Mouse (Mus musculus) naive thymus-derived CD4-positive, alpha-beta T cell, adult 2 months (primary cell): ENCODE measurements at regions not wholly inside any gene's neighbourhood (a gene's known extent, or its start where the extent isn't known, plus 50 kb on each side); places are given as distances from the start of the nearest gene placed in this dataset.

Experiments
- DNase-seq: peaks from one replicate; pipeline ENCODE4 v3.0.0-alpha.2; 2011; ENCODE audit warnings: low read depth

DNA sequence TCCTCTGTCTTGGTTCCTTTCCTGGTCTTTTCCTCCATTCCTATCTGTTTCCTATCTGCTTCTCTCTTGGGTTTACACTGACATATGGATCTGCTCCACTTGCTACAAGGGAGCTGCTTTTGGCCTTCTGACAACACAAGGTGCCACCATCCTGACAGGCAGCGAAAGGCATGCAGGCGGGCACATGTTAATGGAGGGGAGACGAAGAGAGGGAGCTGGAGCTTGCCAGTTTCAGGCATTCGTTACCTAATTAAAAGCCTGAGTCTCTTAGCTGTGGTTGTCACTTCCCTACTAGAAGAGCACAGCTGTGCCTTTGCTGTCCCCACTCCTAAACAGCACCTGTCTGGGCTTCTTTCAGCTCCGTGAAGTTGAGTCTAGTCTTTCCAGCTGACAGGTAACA is 711.5 kb upstream of the Kirrel3 start:
- no peak for DNase-seq

DNA sequence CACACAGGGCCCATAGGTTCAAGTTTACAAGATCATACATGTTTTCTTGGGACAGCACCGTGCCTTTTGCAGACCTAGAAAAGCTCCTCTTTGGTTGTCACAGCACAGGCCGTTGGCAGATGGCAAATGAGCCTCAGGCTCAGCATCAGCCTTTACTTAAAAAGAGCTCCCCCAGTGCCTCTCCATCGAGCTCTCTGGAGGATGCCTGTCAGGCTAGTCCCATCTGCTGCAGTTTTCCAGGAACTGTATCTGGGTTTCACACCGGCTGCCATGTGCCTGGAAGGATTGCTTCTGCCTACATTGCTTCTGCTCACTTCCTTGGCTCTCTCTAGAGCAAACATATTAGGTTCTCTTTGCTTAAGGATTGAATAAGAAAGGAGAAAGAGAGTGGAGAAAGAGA is 695.1 kb upstream of the Kirrel3 start:
- DNase-seq, result no peak

DNA sequence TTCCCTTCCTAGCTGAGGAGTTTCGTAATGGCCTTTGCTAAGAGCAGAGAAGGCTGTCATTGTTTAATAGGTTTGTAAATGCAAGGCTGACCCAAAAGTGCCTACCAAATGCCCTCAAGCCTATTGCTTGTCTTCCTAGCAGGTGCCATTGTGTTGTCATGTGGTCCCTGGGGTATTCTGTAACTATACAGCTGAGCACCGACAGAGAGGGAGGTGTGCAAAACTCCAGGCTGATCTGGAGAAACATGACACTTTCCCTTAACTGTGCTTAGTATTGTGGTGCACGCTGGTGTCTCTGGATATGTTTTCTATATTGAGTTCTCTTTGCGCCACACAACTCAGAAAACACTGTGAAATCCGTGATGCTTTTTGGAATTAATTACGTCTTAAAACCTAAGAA is 685.4 kb upstream of the Kirrel3 start:
- DNase-seq, result no peak

DNA sequence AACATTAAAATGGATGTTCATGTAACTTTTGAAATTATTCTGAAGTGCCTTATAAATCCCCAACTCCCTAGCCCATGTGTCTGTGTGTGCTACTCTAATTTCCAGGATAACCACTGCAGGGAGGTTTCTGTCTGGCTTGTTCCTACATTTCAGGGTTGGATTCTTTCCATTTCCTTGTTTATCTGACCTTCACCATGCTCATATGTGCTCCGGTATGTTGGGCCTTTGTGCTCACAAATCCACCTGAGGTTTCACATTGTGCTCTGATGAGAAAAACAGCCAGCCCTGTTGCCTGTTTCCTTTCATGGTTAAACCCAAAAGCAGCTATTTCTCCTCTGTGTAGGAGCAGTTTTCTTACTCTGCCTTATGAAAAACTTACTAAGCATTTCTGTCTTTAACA is 684.9 kb upstream of the Kirrel3 start:
- no peak for DNase-seq

DNA sequence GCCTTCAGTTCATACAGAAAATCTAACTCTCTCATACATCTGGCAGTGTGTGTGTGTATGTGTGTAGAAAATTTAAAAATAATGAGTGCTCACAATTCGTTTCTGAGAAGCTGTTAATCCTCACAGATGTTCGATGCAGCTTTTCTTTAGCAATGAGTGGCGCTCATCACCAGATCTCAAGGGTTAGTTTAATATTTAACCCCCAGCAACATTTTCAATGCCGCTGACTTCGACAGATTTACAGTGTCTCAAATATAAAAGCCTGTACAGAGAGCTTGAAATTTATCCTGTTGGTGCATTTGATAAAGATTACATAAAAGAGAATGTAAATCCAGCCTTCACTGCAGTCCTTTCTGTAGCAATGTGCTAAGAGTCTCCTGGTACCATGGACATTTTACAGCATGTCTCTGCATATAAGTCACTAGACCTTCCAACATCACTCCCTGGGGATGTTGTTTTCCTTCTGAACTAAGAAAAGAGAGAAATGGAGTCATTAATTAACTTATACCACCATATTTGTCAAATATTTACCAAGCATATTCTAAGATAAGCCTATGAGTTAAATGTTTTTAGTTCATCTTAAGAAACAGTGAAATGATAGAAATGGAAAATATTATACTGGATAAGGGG is 670.8 kb upstream of the Kirrel3 start:
- DNase-seq, result no peak

DNA sequence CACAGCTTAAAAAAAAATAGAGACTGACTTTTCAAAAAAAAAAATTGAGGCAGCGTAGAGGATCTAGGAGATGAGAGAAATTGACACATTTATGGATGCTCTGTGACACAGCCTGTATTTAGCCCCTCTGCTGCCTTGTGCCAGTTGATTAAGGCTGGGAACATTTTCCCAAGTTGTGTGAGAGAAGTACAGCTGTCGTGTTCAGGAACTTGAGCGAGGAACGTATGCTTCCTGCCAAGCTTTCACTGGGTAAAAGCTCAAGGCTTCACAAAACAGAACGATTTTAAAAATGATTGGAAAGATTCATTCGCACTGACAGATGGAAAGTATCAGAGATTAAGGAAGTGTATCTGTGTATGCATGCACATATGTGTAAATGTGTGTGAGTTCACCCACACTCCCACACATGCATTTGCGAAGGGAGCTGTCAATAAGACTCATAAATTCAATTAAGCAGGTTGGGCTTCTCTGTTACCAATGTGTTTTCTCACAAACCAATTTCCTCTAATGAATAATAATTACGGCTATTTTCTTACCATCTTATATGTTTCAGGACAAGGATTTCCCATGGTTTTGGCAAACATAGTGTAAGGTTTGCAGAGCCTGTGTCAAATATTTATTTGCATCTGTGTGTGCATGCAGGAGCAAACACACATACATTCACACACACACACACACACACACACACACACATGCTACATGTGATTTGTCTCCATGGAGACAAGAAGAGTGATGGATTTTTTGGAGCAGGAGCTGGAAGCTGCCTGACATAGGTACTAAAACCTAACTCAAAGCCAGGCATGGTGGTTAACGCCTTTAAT is 662.9 kb upstream of the Kirrel3 start:
- no peak for DNase-seq

DNA sequence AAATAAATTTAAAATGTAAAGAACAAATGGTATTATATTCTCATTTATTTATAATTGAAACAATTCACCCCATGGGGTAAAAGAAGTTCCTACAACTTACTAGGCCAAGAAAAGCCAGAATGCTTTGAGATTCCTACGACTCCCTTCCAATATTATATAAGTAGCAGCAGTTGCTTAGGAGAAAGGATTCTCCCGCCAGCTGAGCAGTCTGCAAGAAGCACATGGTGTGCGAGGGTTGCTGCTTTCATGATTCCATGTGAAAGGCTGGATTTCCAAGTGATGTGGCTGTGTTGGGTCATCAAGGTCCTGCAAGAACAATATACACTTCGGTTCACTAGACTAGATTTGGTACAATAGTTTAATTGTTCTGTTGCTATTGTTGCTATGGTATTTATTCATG is 659.6 kb upstream of the Kirrel3 start:
- no peak for DNase-seq

DNA sequence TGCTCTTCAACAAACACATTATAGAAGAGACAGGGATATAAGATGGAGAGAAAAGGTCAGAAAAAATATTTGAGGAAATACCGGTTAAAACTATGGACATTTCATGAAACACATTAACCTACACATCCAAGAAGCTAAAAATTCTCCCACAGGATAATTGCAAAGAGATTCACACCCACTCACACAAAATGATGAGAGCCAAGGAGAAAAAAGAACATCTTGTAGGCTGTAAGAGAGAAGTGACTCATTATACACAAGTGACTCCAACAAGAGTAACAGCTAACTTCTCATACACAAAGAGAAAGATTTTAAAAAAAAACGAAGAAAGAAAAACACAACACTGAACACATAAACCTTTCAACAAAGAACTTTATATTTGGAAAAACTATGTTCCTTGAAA is 658.3 kb upstream of the Kirrel3 start:
- no peak for DNase-seq

DNA sequence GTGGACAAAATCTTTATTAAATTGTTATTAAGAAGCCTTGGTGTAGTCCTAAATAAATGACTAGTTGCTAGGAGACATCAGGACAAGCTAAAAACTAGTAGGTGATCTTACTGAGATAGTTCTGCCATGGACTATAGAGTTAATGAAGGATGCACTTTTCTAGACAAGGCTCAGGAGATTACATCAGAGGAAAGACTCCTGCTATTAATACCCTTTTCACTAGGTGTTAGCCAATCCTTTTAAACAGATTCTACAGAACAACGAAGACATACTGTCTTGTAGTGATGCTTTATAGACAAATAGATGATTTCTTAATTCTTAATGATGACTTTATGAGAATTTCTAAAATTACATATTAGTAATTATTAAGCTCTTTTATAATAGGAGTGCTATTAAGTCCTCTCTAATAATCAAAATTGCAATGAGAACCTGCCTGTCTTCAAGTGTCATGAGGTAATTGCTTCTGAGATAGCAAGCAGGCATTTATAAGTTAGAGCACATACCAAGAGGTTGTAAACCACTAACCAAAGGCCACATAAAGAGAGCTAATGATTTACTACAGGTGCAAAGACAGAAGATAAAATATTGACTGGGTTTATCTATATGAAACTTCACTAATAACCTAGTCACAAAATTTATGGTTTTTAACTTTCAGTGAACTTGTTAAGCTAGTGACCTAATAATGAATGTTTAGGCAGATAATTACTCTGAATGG is 647.9 kb upstream of the Kirrel3 start:
- no peak for DNase-seq

DNA sequence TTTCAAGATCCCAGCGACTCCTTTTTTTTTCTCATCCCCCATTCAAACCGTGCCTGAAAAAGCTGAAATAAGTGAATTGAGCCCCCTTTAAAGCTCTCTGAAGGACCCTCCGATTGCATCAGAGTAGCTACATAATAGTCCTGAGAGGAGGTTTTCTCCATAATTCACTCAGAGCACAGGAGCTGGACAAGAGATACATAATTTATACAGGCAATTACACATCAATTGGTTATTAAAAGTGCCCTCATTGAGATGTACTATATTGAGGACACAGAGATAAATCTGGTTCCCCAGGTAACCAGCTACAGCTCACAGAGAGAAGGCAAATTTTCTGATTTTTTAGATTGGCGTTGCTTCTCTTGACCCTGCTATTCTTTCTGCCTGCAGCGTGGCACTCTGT is 636.1 kb upstream of the Kirrel3 start:
- no peak for DNase-seq

DNA sequence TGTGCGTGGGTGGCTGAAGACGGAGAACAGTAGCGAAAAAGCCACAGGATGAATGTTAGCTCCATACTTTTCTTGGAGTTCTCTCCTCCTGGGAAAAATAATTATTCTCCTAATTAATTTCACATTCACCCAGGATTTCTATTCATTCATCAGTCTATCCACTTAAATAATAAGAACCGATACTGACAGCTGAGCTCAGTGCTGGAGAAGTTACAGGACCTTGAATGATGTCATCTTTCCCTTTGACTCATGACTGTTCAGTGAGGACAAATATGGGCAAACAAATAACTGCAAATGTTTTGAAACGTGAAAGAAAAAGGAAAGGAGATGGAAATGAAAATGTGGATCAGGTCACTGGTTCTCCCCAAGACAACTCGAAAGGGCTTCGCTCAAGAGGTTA is 635.7 kb upstream of the Kirrel3 start:
- DNase-seq, result no peak

DNA sequence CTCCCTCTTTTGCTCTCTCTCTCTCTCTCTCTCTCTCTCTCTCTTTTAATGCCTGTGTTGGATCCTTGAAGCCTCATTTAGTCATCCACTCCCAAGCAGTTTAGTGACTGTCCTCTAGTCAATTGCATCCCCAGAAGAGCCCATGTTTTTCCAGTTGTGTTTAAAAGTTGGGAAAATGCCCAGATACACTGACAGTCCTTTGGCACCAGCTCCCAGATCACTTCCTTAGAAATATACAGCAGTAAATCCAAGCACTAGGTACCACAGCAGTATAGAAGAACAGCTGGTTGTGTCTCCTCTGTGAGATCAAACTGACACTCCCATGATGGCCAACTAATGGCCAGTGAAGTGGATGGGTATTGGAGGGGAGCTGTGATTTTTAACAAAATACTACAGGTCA is 634.7 kb upstream of the Kirrel3 start:
- no peak for DNase-seq

DNA sequence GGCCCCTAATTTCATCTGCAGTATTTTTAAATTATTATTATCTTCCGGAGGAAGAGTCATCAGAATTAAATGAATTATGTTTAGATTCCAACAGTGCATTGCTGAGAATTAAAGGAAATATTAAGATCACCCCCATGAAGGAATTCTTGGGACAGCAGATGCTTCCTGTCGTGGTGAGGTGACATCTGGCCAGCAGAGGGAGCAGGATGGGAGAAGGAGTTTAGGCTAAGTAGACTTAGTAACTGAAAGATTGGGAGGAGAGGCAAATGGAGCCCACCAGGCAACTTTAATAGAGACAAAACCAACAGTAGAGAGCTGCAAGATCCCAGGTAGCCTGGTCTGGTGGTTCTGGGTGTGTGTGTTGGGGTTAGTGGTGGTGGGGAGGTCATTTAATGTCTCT is 629.5 kb upstream of the Kirrel3 start:
- no peak for DNase-seq

DNA sequence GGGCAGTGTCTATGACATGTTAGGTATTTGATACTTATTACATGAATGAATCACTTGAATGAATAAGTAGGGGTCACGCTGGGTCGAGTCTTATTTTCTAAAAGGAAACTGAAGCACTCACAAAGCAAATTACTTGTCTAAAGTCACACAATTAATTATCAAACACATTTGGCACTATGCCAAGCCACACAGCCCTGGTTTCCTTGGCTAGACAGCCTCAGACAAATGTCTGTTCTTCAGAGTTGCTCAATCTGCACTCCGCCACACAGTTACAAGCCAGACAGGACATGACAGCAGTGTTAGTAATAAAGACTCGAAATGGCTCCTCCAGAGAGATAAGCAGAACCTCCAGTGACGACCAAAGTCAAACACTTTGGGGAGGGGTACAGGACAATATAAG is 627.2 kb upstream of the Kirrel3 start:
- DNase-seq, result no peak

DNA sequence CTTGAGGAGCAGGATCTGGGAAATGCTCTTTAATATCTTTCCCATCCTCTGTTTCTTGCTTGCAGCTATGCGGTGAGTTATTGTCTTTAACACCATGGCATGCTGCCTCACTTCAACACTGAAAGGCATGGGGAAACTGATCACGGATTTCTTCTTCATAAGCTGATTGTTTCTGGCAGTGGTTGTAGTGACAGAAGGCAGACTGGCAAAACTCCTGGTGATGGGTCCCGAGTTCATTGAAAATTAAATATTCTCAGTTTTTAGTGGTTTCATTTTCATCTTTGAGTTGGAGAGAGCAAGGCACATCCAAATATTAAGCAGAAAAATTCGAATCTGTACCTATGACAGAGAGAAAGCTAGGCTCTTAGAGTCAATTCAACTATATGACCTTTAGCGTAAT is 617.0 kb upstream of the Kirrel3 start:
- no peak for DNase-seq

DNA sequence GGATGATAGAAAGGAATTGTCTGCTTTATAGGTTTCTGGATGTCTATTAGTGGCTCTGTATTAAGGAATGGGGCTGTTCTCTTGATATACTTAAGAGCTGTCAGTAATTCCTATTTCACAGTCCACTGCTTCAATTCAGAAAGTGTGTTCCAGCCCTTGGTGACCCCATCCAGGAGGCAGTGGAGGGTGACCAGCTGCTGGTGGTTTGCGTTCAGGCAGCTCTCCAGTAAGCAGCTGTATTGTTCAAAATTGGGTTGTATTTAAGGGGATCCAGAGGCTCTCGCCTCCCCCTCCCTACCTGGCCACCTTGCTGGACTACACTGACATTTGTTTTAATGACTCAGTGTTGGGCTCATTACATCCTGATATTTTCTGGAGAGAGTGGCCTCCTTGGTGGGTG is 598.4 kb upstream of the Kirrel3 start:
- no peak for DNase-seq

DNA sequence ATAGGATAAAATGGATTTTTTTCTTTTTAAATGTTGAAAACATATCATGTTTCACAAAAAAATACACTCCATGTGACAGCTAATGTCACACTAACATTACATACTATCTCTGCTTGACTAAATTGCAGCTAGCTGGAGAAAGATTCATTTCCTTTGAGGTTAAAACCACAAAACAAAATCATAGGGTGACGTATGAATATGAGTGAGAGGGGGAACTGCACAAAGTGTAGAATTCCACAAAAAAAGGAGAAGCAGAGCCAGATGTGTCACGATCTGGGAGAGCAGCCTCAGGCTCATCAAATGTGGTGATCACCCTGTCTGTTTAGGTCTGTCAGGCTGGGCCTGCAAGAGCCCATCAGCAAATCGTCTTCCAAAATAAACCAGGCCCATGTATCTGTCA is 593.7 kb upstream of the Kirrel3 start:
- no peak for DNase-seq

DNA sequence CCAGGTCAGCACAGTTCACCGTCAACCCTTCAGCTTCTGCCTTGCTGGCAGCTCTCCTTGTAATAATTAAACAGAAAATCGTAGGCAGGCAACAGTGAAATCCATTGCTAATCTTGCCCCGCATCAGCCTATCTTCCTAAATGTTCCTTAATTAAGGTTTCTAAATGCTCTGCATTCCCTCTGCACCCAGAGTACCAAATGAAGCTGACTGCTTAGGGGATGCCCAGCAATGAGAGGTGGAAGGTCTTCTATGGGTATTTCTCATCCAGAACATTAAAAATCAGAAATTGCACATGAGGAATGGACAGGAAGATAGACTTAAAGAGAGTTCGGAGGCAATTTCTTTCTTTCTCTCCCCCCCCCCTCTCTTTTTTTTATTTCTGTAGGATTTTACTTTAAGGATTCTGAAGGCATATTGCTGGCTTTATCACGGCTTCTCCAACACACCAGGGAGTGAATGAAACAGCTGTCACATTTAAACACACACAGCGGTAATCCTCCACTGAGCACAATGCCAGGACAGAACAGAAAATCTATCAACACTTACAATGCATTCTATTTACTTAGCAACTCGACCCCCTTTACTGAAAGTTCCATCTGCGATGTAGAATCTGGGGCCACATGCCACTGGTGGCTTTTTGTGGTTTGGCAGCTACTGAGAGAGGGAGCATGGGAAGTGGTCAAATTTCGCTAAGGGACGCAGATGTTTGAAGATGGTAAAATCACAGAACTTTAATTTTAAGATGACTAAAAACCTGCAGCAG is 584.2 kb upstream of the Kirrel3 start:
- no peak for DNase-seq

DNA sequence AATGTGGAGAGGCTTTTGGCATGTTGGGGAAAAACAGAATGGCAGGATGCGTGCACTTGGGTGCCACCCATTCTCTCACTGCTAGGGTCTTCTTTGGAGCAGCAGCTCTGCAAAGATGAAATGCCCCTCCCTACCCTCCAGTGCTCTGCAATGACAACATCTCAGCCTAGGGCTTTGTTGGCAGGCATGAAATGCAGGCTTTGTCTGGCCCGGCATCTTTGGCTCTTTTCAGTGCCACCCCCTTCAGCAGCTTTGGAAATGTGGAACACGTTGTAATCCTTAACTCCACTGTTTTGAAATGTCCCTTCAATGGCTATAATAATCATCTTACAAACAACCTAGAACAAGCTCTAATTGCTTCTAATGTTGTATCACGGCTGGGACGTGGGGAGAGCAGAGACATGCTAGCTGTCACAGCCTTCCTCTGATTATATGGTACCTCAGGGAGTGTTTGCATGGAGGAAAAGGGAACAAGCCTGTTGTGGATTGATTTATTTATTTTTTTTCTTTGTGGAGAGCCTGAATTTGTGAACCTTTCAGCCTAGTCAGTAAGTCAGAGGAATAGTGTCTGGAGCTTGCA is 581.6 kb upstream of the Kirrel3 start:
- no peak for DNase-seq

DNA sequence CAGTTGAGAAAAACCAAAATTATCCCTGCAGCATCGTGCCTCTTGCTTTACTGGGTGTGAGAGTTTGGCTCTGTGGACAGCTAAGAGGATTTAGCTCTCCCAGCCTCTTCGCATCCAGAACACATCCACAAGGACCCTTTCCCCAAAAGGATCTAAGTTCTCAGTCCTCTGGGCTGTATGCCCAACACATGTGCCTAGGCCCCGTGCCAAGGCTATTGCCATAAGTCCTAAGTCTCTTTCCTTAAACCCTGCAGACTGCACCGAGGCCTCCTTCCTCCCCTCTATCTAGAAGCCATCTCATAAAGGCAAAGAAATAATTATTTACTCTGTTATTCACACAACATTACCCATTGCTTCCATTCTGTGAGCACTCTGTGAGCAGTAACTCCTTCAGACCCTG is 570.8 kb upstream of the Kirrel3 start:
- no peak for DNase-seq

DNA sequence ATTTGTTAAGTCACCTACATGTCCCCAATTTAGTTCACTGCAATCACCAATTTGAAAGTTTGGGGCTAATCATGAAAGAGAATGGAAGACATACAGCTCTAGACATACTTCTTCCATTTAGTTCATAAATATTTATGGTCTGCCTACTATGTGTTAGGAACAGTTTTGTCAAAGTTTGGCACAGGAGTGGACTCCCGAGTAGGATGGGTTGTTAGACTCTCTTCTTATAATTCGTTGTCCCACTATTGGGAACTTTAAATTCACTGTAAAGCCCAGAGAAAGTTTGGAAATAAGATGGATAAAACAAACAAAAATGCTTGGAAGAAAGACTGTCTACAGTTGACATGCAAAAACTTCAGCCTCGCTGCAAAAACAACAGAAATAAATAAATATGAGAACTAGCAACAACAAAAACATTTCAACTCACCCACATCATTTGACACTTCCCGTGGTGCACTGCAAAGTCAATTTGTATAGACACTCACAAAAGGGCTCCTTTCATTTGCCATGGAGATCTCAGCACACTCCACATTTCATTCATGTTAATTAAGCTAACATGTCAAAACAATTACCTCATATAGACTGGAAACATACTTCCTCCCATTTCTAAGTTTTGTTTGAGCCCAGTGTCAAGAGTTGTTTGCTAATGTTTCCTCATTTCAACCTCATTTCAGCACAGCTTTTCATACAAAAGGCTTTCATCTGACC is 570.2 kb upstream of the Kirrel3 start:
- DNase-seq, result no peak

DNA sequence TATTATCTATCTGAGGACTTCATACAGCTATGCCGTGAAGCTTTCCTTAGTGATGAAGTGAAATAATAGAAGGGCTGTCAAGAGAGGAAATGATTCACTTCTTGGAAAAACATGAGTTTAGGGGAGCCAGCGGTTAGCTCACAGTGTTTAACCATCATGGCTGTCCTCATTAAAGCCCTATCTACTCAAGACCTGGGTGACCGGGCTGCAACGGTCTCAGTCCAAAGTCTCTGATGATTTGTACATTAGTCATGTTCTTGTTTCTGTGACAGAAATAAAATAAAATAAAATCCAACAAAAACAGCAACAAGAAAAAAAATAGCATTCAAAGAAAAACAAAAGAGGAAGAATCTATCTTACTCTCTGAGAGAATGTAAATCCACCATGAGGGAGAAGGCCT is 555.4 kb upstream of the Kirrel3 start:
- no peak for DNase-seq
